Mouse (Mus musculus) layer of hippocampus, adult 18-20 months (tissue): ENCODE measurements around the gene Prkag2. TPM values are rescaled to one million over a fixed set of nuclear protein-coding genes. Genes with fewer than 3 reads are reported as not detected.
"Not testable (repeated sequence)": the region's sequence is repeated elsewhere in the genome, so short reads cannot be mapped to it uniquely, and the experiment has no call there.

ENCODE experiments used
- DNase-seq, 2 experiments: peaks; one replicate each; pipeline ENCODE4 v3.0.0; 2022; ENCODE audit warnings: low spot score in 2 of 2
- total RNA-seq, 2 experiments: library from RNA; stranded (reverse); gene quantifications; 2 replicates each; pipeline ENCODE4 v1.2.3; 2021

Prkag2 gene
- total RNA-seq, 2 experiments from 2014 or later, result 167 to 174 TPM

DNA sequence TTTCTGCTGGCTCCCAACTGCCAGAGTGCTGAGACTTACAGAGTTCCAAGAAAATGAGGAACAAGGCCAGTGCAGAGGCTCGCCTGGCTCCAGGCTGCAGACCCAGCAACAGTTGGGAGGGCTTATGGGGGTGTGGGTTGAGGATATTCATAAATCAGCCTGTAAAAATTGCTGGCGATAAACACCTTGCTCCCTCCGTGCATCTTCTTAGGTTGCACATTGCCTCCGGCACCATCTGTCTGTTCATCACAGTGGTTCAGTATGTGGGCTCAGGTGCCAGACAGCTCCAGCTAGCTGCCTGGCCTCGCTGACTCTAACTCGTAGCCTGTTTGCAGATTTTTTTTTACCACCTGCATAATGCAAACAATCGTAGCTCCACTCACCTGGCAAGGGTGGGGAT is 13.4 kb downstream of the Prkag2 start:
- peak in 1 of 2 experiments; percentile 63 for DNase-seq

DNA sequence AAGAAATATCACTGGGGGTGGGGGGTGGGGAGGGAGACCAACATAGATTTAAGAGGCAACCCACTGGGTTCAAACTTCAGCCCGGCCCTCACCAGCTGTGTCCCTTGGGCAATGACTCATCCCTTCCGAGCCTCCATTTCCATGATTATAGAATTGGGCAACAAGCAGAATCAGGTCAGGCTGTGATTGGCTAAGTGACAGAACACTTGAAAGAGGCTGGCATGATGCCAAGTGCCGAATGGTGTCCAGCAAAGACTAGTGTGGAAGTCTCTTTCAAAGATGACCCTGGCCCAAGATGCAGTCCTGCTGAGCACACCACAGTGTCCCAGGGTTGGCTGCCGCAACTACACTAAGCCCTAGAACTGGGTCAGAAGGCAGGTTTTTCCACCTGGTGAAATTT is 14.2 kb downstream of the Prkag2 start:
- DNase-seq, result peak in 1 of 2 experiments; percentile 73

DNA sequence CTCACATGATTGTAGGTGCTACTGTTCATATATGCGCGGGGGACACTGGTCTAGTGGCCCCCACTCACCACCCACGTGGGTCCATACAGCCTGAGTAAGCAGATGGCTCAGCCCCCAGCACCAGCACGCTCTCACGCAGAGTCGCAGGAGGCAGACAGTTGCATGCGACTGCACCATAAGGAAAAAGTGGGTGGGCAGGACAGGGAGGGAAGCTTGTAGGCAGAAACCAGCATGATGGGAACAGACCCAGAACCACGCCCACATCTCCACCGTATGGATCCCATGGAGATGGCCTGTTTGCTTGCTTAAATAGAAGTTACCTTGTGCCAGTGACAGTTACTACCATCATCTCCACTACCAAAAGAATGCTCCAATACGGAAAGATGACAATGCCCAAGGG is 15.3 kb downstream of the Prkag2 start:
- DNase-seq, result peak; percentile 84 to 94

DNA sequence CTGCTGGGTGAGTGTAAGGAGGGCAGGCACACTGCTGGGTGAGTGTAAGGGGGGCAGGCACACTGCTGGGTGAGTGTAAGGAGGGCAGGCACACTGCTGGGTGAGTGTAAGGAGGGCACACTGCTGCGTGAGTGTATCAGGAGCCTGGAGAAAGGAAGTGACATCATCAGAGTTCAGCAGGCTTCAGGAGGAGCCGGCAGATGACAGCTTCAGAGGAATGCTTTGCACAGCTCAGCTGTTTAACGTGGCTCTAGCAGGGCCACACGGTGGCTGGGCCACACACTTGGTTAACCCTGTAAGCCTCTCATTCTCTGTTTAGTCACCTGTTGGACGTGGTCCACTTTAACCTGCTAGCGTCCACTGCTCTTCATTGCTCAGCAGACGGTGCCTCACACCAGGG is 16.6 kb downstream of the Prkag2 start:
- DNase-seq, result no peak

GRCm38 (mm10) chr5:25082542-25082941 is 17.9 kb downstream of the Prkag2 start:
- DNase-seq, result no peak

GRCm38 (mm10) chr5:25081545-25081944 is 18.9 kb downstream of the Prkag2 start:
- peak; percentile 80 to 88 for DNase-seq

DNA sequence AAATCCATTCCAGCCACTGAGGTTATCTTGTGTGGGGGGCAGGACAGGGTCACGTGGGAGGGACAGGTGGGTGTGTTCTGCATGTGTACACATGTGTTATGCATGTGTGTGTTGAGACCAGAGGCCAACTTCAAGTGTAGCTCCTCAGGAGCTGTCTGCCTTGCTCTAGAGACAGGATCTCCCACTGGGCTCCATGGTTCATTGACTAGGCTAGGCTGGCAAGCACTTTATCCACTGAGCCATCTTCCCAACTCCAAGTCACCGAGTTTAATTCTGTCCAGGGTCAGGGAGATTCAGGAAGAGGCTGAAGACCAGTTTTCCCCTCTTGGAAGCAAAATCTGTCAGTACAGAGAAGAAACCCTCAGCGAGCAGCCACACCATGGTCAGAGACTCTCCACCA is 19.4 kb downstream of the Prkag2 start:
- DNase-seq, result no peak

GRCm38 (mm10) chr5:25080438-25080945 is 19.9 kb downstream of the Prkag2 start:
- DNase-seq, result peak in 1 of 2 experiments; percentile 88

DNA sequence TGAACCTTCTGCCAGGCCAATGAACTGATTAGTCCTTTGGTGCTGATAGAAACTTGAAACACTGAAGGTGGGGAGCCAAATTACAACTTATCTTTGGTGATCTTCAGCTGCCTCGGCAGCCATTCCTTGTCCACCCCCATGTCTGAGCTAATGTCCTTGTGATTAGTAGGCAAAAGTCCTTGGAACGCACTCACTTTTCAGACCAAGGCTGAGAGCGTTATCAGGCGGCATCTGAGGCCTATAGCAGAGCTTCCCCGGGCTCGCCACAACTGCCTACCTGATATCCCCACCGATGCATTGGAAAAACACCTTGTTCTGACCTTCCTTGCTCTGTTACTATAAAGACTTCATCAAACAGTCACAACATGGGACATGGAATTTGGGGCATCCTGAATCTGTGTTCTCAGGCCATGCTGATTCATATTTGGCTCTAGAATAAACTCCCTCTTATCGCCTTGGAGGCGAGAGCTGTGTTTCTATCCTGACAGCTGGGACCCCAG is 20.6 kb downstream of the Prkag2 start:
- DNase-seq, result no peak

GRCm38 (mm10) chr5:25077873-25078651 is 22.4 kb downstream of the Prkag2 start:
- DNase-seq, result no peak

DNA sequence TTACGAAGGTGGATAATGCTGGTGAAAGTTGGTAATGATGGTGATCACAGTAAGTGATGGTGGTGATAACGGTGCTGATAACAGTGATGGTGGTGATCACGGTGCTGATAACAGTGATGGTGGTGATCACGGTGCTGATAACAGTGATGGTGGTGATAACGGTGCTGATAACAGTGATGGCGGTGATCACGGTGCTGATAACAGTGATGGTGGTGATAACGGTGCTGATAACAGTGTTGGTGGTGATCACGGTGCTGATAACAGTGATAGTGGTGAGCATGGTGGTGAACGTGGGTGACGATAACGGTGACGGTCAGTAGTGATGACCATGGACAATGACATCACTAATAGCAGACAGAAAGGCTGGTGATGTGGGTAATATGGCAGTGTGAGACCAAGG is 23.2 kb downstream of the Prkag2 start:
- not testable (repeated sequence) for DNase-seq

DNA sequence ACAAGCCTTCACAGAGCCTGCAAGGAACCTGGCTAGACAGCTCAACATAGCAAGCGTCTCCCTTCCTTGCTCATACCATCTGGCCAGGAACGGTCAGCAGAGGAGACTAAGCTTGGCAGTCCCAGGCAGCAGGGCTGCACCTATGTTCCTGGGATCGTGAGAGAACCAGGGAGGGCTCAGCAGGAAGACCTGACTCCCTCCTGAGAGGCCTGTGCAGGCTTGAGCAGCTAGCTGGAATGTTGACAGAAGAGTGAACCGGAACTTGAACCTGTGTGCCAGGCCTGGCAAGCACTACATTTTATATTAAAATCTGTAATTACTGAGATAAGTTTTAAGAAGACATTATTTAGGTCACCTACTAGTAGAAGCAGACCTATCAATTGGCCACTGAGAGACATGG is 24.8 kb downstream of the Prkag2 start:
- DNase-seq, result no peak

DNA sequence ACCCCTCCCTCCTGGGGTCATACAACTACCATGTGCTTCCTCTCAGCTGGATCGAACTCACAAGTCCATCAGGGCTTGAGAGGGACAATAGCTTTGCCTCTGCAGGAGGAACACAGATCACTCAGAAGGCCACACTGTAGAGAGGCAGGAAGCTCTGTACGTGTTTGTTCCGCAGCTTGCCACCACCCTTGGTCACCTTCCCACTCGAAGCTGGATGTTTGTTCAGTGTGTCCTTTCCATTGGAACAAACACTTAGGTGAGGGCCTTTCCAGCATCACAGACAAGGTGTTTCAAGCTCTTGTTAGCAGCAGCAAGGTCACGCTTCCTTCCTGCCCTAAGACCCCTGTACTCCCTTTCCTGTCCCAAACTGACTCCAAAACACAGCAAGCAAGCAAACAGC is 30.6 kb downstream of the Prkag2 start:
- no peak for DNase-seq

DNA sequence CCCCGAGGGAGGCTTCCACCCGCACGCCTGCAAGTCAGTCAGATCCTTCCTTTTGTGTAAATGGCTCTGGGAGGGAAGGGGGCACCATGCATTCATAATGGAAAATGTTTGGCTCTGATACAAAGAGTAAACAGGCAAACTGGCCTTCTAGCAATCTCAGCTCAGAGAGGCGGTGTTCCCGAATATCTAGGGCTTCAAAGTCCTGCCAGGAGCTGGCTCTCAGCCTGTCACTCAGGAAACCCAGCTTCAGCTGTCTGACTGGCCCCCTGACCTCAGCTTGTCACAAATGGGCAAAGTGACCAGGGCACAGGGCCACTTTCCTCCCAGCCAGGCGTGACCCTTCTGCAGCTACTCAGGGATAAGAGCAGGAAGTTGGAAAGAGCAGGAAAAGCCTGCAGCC is 33.3 kb downstream of the Prkag2 start:
- no peak for DNase-seq

DNA sequence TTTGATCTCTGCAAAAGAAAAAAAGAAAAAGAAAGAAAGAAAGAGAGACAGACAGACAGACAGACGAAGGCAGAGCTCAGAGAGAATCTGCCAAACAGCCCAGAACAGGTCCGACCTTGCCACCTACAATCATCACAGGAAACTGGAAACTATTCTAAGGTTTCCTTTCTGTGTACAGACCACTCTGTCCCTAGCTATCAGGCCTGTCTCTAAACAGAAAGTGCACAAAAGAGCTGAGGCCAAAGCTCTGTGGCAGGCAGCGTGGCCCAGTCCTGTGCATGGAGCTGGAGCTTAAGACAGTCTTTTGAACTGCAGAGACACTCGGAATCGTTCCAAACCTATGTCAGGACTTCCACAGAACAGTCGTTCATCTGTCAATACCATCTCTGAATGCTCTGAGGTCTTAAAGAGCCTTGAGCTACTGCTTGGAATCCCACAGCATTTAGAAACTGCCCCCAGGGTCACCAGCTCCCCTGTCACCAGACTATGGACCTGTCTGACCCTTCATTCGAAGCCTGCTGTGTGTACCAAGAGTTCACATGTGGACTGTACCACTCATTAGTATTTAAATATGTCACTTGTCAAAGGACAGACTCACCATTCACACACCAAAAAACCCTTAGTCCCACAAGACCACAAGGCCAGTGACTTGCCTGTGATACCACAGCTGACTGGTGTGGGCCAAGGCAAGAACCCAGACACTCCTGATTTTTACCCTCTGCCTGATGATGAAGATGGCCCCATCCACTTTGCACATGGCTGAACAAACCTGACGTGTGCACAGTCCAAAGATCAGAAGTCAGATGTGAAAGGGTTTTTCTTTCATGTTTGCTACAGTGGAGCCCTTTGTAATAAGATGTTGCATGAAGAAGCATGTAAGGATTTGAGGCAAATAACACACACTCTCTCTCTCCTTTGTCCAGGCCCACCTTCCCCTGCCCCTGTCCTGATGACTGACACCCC is 35.9 kb downstream of the Prkag2 start:
- DNase-seq, result no peak

DNA sequence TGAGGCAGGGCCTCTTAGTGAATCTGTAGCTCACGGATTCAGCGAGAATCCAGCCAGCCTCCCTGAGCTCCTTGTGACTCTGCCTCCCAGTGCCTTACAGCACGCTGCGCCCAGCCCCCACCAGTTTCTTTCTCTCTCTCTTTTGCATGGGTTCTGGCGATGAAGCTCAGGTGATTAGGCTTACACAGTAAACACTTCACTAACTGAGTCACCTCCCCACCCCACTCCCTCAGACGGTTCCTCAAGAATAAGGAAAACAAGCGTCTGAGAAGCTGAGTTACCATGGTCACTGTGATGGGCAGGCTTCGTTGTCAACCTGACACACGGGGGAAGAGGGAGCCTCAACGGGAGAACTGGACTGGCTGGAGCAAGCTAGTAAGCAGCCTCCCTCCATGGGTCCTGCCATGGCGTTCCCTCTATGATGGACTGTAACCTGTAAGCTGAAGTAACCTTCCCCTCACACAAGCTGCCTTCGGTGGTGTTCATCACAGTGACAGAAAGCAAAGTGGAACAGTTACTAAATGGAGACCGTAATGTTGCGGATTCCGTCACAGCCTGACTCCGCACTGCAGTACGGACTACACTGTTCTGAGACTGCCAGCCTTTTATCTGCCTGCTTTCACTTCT is 37.8 kb downstream of the Prkag2 start:
- DNase-seq, result no peak

DNA sequence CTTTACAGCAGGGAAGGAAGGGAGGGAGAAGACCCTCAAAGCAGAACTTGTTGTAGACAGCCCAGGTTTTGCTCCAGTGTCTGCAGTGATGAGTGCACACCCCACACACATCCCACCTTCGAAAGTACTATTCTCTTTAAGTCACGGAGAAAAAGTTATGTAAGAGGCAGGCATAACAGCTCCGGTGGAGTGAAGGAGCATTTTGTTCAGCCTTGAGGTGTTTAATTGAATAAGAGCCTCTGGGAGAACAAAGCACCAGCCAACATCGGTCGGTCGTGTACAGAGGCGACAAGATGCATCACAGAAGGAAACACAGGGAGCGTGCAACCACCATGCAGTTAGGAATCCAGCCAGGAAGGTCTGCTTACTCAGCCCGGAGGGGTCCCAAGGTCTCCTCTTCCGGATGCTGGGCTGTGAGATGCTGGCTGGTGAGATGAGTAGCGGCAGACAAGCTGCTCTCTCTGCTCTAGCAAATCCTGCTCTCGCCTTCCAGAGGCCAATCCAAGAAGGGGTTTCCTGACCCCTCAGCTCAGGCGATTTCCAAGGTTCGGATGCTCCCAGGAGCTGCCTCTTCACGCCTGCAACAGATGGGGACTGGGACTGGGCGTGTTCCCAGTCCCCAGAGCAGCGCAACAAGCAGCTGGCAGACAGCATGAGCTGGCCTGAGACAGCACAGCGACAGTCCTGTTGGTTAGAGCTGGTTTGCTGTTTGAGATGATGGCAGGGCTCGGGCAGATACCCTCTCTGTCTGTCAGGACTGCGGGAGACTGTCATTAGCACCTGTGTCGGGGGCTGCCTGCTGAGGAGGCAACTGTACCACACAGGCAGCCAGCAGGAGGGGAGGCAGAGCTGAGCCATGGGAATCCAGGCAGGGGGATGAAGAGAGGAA is 41.3 kb downstream of the Prkag2 start:
- DNase-seq, result peak; percentile 52 to 73

- DNase-seq, result no peak
Measured at GRCm38 (mm10) chr5:25058417-25058816, 42.0 kb downstream of the Prkag2 start.

- DNase-seq, result peak; percentile 61 to 77
Measured at GRCm38 (mm10) chr5:25055288-25055687, 45.2 kb downstream of the Prkag2 start.

DNA sequence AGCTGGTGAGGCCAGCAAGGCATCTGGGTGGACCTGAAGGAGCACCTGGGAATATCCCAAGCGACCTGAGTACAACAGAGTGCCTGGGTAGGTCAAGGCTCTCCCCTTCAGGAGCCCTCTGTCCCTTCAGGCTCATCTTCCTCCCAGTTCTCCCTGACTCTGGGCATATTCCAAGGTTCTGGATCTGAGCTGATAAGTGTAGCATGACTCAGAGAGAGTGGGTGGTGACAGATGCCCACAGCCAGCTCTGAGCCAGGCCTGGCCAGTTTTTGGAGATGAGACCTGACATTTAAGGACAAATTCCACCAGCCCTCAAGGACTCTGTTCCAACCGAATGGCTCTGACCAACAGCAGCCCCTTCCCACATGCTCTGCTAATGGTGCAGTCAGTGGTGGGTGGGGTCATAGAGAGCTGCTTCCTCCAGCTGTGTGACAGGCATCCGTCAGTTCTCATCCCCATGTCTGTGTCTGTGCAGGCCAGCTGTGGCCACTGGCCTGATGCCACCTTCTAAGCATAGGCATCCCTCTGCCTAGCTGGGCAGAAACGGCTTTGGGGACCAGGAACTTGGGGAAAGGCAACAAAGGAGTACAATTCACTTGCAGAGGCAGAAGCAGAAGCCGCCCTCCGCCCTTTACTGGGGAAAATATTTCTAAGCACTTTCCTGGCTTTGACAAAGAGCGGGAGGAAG is 46.3 kb downstream of the Prkag2 start:
- peak in 1 of 2 experiments; percentile 78 for DNase-seq
